Mouse (Mus musculus) kidney, adult 18-20 months (tissue): Measurements from ENCODE around the gene 1810010D01Rik.

Source experiments
- DNase-seq: peaks from one replicate; pipeline ENCODE4 v3.0.0; 2021

The 1810010D01Rik gene

GRCm38 (mm10) chr7:145173116-145173515 lies 34.8 kb downstream of the 1810010D01Rik start:
- no peak for DNase-seq

- no peak for DNase-seq
Measured at GRCm38 (mm10) chr7:145169703-145170102, 38.2 kb downstream of the 1810010D01Rik start.

GRCm38 (mm10) chr7:145159283-145160240 lies 48.4 kb downstream of the 1810010D01Rik start:
- DNase-seq, result peak; percentile 43
